Mouse (Mus musculus) ovary, postnatal 10 days (tissue): ENCODE results near the gene Gpx4.

Experiments used
- DNase-seq: peaks from one replicate; pipeline ENCODE4 v3.0.0; 2022; ENCODE audit warnings: low spot score

The Gpx4 gene

GRCm38 (mm10) chr10:80074813-80075601 is 28.0 kb downstream of the Gpx4 start:
- DNase-seq = no peak

- DNase-seq = no peak
These were observed 29.0 kb downstream of the Gpx4 start for GRCm38 (mm10) chr10:80075924-80076323.

GRCm38 (mm10) chr10:80076386-80076785 is 29.4 kb downstream of the Gpx4 start:
- no peak for DNase-seq

- no peak for DNase-seq
These were observed 30.3 kb downstream of the Gpx4 start for GRCm38 (mm10) chr10:80077312-80077711.

GRCm38 (mm10) chr10:80078366-80078765 is 31.4 kb downstream of the Gpx4 start:
- no peak for DNase-seq

- no peak for DNase-seq
These were observed 33.6 kb downstream of the Gpx4 start for GRCm38 (mm10) chr10:80080396-80081070.

- DNase-seq = no peak
These were observed 34.1 kb downstream of the Gpx4 start for GRCm38 (mm10) chr10:80081075-80081474.

- no peak for DNase-seq
These were observed 38.0 kb downstream of the Gpx4 start for GRCm38 (mm10) chr10:80084817-80085487.

GRCm38 (mm10) chr10:80086847-80087246 is 39.9 kb downstream of the Gpx4 start:
- no peak for DNase-seq

GRCm38 (mm10) chr10:80087483-80087882 is 40.5 kb downstream of the Gpx4 start:
- no peak for DNase-seq

- no peak for DNase-seq
These were observed 42.2 kb downstream of the Gpx4 start for GRCm38 (mm10) chr10:80089146-80089545.

- no peak for DNase-seq
These were observed 44.6 kb downstream of the Gpx4 start for GRCm38 (mm10) chr10:80091527-80091926.

- DNase-seq = no peak
These were observed 45.7 kb downstream of the Gpx4 start for GRCm38 (mm10) chr10:80092690-80093089.

- no peak for DNase-seq
These were observed 47.1 kb downstream of the Gpx4 start for GRCm38 (mm10) chr10:80094085-80094484.

GRCm38 (mm10) chr10:80094684-80095083 is 47.7 kb downstream of the Gpx4 start:
- no peak for DNase-seq

- DNase-seq = no peak
These were observed 48.6 kb downstream of the Gpx4 start for GRCm38 (mm10) chr10:80095547-80095946.

- no peak for DNase-seq
These were observed 50.3 kb downstream of the Gpx4 start for GRCm38 (mm10) chr10:80097275-80097674.

GRCm38 (mm10) chr10:80098630-80099029 is 51.7 kb downstream of the Gpx4 start:
- DNase-seq = no peak

GRCm38 (mm10) chr10:80100982-80101381 is 54.0 kb downstream of the Gpx4 start:
- DNase-seq = no peak

GRCm38 (mm10) chr10:80102216-80102915 is 55.4 kb downstream of the Gpx4 start:
- peak; percentile 62 for DNase-seq

- no peak for DNase-seq
These were observed 56.1 kb downstream of the Gpx4 start for GRCm38 (mm10) chr10:80103032-80103431.

- DNase-seq = no peak
These were observed 57.2 kb downstream of the Gpx4 start for GRCm38 (mm10) chr10:80104181-80104580.
